Mouse (Mus musculus) midbrain, postnatal 0 days (tissue): Measurements from ENCODE around the gene Map3k3. TPM values are rescaled to one million over a fixed set of nuclear protein-coding genes. Genes with fewer than 3 reads are reported as not detected.

Experiments used
- ATAC-seq: fragments of 200-750 bp; cut with Nextera tagmentation; 2 replicates; pipeline ENCODE4 v1.8.0; 2017; ENCODE audit warnings: moderate number of reproducible peaks, mild to moderate bottlenecking, moderate TSS enrichment, moderate library complexity; ENCODE audit not compliant: low FRiP score
- DNase-seq: peaks from one replicate; pipeline ENCODE4 v3.0.0-alpha.2; 2015; ENCODE audit warnings: low spot score
- H3K27ac ChIP-seq: fragments of 300-500 bp; sonication (generic); 2 replicates; pipeline ENCODE4 v1.5.1; 2014; ENCODE audit warnings: low read depth, mild to moderate bottlenecking, low read length, mixed read lengths
- H3K27me3 ChIP-seq: fragments of 300-500 bp; sonication (generic); 2 replicates; pipeline ENCODE4 v1.6.1; 2014; ENCODE audit warnings: low read length, control low read depth, mixed read lengths; ENCODE audit not compliant: insufficient read depth
- H3K36me3 ChIP-seq: fragments of 300-500 bp; sonication (generic); 2 replicates; pipeline ENCODE4 v1.6.1; 2014; ENCODE audit warnings: low read length, control low read depth, mixed read lengths; ENCODE audit not compliant: insufficient read depth
- H3K4me1 ChIP-seq: fragments of 300-500 bp; sonication (generic); 2 replicates; pipeline ENCODE4 v1.6.1; 2014; ENCODE audit warnings: mild to moderate bottlenecking, control low read depth, antibody characterized with exemption, low read length, mixed read lengths; ENCODE audit not compliant: insufficient read depth
- H3K4me2 ChIP-seq: fragments of 300-500 bp; sonication (generic); 2 replicates; pipeline ENCODE4 v1.6.1; 2014; ENCODE audit warnings: low read depth, mild to moderate bottlenecking, low read length, mixed read lengths; ENCODE audit not compliant: poor library complexity, severe bottlenecking
- H3K4me3 ChIP-seq: fragments of 300-500 bp; sonication (generic); 2 replicates; pipeline ENCODE4 v1.5.1; 2014; ENCODE audit warnings: low read depth, mild to moderate bottlenecking, low read length, moderate library complexity
- H3K9ac ChIP-seq: fragments of 300-500 bp; sonication (generic); replicated peaks from 2 replicates; pipeline ENCODE4 v1.6.1; 2014; ENCODE audit warnings: mild to moderate bottlenecking, low read length, moderate library complexity, mixed read lengths; ENCODE audit not compliant: poor library complexity, severe bottlenecking
- H3K9me3 ChIP-seq: fragments of 300-500 bp; sonication (generic); 2 replicates; pipeline ENCODE4 v1.6.1; 2016; ENCODE audit warnings: low read length, control low read depth
- CTCF ChIP-seq: IDR thresholded peaks from 2 replicates; pipeline ENCODE4 v1.5.1; 2016; ENCODE audit warnings: antibody characterized with exemption, mild to moderate bottlenecking
- WGBS: fragments of 180-500 bp; shearing (Covaris S2); extraction: QIAGEN DNeasy Blood & Tissue Kit; methylation state at CpG from one replicate; pipeline ENCODE4 v1.1.7; 2014; 5-methylcytosine and 5-hydroxymethylcytosine counted together
- polyA plus RNA-seq: library from polyadenylated mRNA; unstranded; fragments of >200 nt; fragmentation: Nextera tagmentation; extraction: Ambion mirVana; gene quantifications from 2 replicates; pipeline ENCODE4 v1.2.1, GENCODE M21; 2015
- total RNA-seq: library from RNA; depleted of rRNA; stranded (reverse); fragments of >200 nt; gene quantifications from 2 replicates; pipeline ENCODE4 v1.2.3, GENCODE M21; 2014

Gene Map3k3
- total and polyA plus RNA-seq, 2 experiments from 2014 or later = 9.2 to 26.4 TPM

- 93% methylated on average over 8 of the region's 8 CpGs for WGBS
- ATAC-seq = no peak
- Histone ChIP-seq H3K36me3 (peaks cover 72% of the 10 kb centered on the region), H3K9me3 (no peaks in the 10 kb centered on the region), H3K4me3 (no peak overlapping the region), H3K9ac (no peak overlapping the region), H3K27ac (no peak overlapping the region), H3K27me3 (no peaks in the 10 kb centered on the region), H3K4me1 (no peaks in the 10 kb centered on the region), H3K4me2 (no peak overlapping the region)
- TF ChIP-seq CTCF = no peak
- DNase-seq = no peak
Measured at GRCm38 (mm10) chr11:106056819-106057491, 27.5 kb upstream of the Map3k3 start.

GRCm38 (mm10) chr11:106058020-106058419, 26.4 kb upstream of the Map3k3 start:
- H3K4me2 ChIP-seq = no peak overlapping the region
- H3K4me3 ChIP-seq = no peak overlapping the region
- no peak overlapping the region for H3K9ac ChIP-seq
- TF ChIP-seq CTCF = no peak
- H3K27ac ChIP-seq = no peak overlapping the region
- H3K36me3 ChIP-seq = peaks cover 63% of the 10 kb centered on the region
- ATAC-seq = no peak
- 84% methylated on average over 8 of the region's 8 CpGs for WGBS
- H3K9me3 ChIP-seq = no peaks in the 10 kb centered on the region
- no peaks in the 10 kb centered on the region for H3K27me3 ChIP-seq
- no peak for DNase-seq
- no peaks in the 10 kb centered on the region for H3K4me1 ChIP-seq

DNA sequence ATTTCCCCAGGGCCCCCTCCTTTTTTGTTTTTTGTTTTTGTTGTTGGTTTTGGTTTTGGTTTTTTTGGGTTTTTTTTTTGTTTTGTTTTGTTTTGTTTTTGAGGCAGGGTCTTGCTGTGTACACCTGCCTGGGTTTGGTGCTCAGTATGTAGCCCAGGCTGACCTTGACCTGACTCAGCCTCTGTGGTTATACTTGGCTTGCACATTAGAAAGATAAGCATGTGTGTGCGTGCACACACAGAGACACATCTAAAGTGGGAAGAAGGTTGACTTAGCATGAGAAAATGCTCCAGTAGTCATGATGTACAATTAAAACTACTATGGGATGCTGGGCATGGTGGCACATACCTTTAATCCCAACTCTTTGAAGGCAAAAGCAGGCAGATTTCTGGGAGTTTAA, 23.9 kb upstream of the Map3k3 start:
- WGBS = 90% methylated on average over 1 of the region's 1 CpGs

GRCm38 (mm10) chr11:106061311-106061710, 23.1 kb upstream of the Map3k3 start:
- Histone ChIP-seq H3K9ac (no peak overlapping the region), H3K9me3 (no peaks in the 10 kb centered on the region), H3K36me3 (peaks cover 30% of the 10 kb centered on the region), H3K4me2 (no peak overlapping the region), H3K27me3 (no peaks in the 10 kb centered on the region), H3K4me1 (no peaks in the 10 kb centered on the region), H3K4me3 (no peak overlapping the region), H3K27ac (no peak overlapping the region)
- TF ChIP-seq CTCF = no peak
- ATAC-seq (no peak), DNase-seq (no peak)
- 94% methylated on average over 1 of the region's 1 CpGs for WGBS

More for the DNA sequence above, 23.9 kb upstream of the Map3k3 start:
- Histone ChIP-seq H3K4me1 (no peaks in the 10 kb centered on the region), H3K27me3 (no peaks in the 10 kb centered on the region), H3K4me2 (no peak overlapping the region), H3K4me3 (no peak overlapping the region), H3K36me3 (peaks cover 38% of the 10 kb centered on the region), H3K9ac (no peak overlapping the region), H3K9me3 (no peaks in the 10 kb centered on the region), H3K27ac (no peak overlapping the region)
- DNase-seq (no peak), ATAC-seq (no peak)
- no peak for TF ChIP-seq CTCF

DNA sequence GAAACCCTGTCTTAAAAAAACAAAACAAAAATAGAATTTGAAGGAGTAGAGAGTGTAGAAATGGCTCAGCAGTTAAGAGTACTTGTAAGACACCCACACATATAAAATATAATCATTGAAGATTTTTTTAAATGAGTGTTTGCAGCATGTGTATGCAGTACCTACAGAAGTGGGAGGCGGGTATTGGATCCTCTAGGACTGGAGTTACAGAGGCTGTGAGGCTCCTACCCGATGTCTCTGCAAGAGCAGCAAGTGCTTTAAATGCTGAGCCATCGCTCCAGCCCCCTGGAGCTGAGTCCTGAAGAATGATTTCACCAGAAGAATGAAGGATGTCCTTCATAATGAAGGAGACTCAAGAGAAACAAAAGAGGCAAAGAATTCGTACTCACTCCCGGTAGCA, 20.7 kb upstream of the Map3k3 start:
- no peak for ATAC-seq
- no peaks in the 10 kb centered on the region for H3K27me3 ChIP-seq
- H3K4me1 ChIP-seq = no peaks in the 10 kb centered on the region
- H3K9ac ChIP-seq = no peak overlapping the region
- H3K27ac ChIP-seq = no peak overlapping the region
- peaks cover 8% of the 10 kb centered on the region for H3K36me3 ChIP-seq
- H3K4me3 ChIP-seq = no peak overlapping the region
- H3K9me3 ChIP-seq = no peaks in the 10 kb centered on the region
- H3K4me2 ChIP-seq = no peak overlapping the region
- no peak for TF ChIP-seq CTCF
- DNase-seq = no peak
- WGBS = 88% methylated on average over 5 of the region's 5 CpGs

DNA sequence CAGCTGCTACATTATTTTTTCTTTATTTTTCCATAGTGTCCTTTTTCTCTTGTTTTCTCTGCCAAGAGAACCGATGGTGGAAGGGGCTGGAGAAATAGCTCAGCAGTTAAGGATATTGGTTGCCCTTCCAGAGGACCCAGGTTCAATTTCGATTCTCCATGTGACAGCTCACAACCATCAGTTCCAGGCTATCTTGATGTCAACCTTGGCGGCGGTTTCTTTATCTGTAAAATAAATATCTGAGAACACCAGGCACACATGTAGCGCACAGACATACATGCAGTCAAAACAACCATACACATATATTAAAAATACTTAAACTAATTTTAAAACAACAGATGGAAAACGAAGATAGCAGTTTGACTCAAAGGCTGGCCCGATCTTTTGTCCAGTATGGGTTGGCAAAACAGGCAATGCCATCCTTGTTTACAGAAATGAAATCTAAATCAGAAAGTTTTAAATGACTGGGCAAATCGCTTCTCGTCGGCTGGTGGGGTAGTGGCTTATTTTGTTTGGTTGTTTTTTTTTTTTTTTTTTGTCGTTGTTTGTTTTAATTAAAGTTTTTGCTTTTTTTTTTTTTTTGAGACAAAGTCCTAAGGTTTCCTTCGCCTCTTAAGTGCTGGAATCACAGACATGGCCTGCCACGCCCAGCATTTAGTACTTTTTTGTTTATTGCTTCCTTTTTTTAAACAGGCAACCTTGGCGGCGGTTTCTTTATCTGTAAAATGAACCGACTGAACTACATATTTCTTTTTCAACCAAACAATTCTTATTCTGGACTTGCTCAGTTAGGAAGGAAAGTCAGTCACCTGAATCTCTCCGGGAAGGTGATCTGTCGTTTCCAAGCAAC, 19.1 kb upstream of the Map3k3 start:
- Histone ChIP-seq H3K4me2 (peak overlapping the region; percentile 84), H3K9me3 (no peaks in the 10 kb centered on the region), H3K4me3 (peak overlapping the region; percentile 41), H3K4me1 (no peaks in the 10 kb centered on the region), H3K27ac (no peak overlapping the region), H3K9ac (peak overlapping the region; percentile 58; the same call in 1 of the 2 replicates), H3K36me3 (no peaks in the 10 kb centered on the region), H3K27me3 (no peaks in the 10 kb centered on the region)
- ATAC-seq (no peak), DNase-seq (no peak)
- TF ChIP-seq CTCF = no peak
- WGBS = 45% methylated on average over 18 of the region's 18 CpGs
